19 mouse cellular contexts compared by ENCODE assay signal in the genomic region with DNA sequence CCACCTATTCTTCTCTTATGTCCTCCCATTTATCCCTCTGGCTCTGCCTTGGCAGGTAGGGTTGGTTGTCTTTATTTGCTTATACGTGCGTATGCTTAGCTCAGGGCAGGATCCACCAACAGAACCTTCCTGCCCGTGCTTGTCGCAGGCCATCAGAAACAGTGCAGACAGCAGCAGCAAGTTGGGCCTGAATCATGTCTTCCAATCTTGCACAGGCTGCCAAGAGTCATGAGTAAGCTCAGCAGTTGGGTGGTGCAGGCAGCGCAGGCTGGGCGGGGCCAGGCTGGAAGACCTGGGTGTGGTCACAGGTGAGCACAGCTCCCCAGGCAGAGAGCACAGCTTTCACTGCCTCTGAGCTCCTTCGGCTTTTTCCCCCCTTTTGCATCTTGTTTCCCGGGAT. TPM values are rescaled to one million over a fixed set of nuclear protein-coding genes. Genes with fewer than 3 reads are reported as not detected.
DNase-seq lines count a peak whose midpoint lies in the region; ATAC-seq lines count a peak whose summit lies in the region.
"Had no signal": no experiment of that assay in that cellular context is flagged by ENCODE, and none has a peak within 500 bp of the region (broad histone marks: within the 10 kb centered on the region; RNA-seq: fewer than 3 reads in every experiment).

A gene (plus strand): TSS at position 327 of the 400 bp plus-strand sequence.

- no peak for ATAC-seq in liver, embryonic 12.5 days
- ATAC-seq: forebrain, postnatal 0 days had no signal

- no peak within 1 kb of the TSS for H3K4me3 ChIP-seq in liver, embryonic 12.5 days
- H3K4me3 ChIP-seq: hindbrain, embryonic 15.5 days; liver, embryonic 15.5 days; neural tube, embryonic 15.5 days had no signal

- no peak within 1 kb of the TSS for H3K27ac ChIP-seq in liver, embryonic 12.5 days
- H3K27ac ChIP-seq: hindbrain, embryonic 15.5 days; liver, embryonic 15.5 days; neural tube, embryonic 15.5 days had no signal

- no peak within 1 kb of the TSS for H3K9ac ChIP-seq in liver, embryonic 12.5 days
- H3K9ac ChIP-seq: forebrain, postnatal 0 days; hindbrain, embryonic 15.5 days; liver, embryonic 15.5 days; neural tube, embryonic 15.5 days had no signal

- no peaks in the 10 kb centered on the region for H3K9me3 ChIP-seq in liver, embryonic 12.5 days (replicated peaks)
- H3K9me3 ChIP-seq: hindbrain, embryonic 15.5 days; liver, embryonic 15.5 days; neural tube, embryonic 15.5 days had no signal

- no peaks in the 10 kb centered on the region for H3K36me3 ChIP-seq in liver, embryonic 12.5 days
- H3K36me3 ChIP-seq: hindbrain, embryonic 15.5 days; liver, embryonic 15.5 days; neural tube, embryonic 15.5 days had no signal

- WGBS in liver, embryonic 12.5 days (ENCODE audit: insufficient replicate concordance): 49% methylated on average over 8 of the region's 8 CpGs
- WGBS in large intestine, adult 2 months: 17% methylated on average over 8 of the region's 8 CpGs

- H3K4me1 ChIP-seq in liver, embryonic 12.5 days: no peaks in the 10 kb centered on the region
- H3K4me1 ChIP-seq: hindbrain, embryonic 15.5 days; liver, embryonic 15.5 days; neural tube, embryonic 15.5 days had no signal

- H3K4me2 ChIP-seq in liver, embryonic 12.5 days: no peak within 1 kb of the TSS
- H3K4me2 ChIP-seq: hindbrain, embryonic 15.5 days; liver, embryonic 15.5 days; neural tube, embryonic 15.5 days had no signal

- DNase-seq in liver (peak; percentile 4), ZHBTc4 (ENCODE audit: low read depth, low spot score) (peak; percentile 7)
- DNase-seq in large intestine, adult 2 months (ENCODE audit: low read depth, low spot score): peak; percentile 70
- peak; percentile 18 for DNase-seq in urinary bladder, postnatal 10 days (ENCODE audit: low spot score)
- DNase-seq in cerebellum, adult 11 months: no peak
- no peak for DNase-seq in spleen, postnatal 14 days (ENCODE audit: low spot score in 2 of 2)
- DNase-seq in layer of hippocampus, adult 8-10 months (ENCODE audit: low spot score in 2 of 2): no peak
- DNase-seq: adrenal gland, postnatal 14 days; cerebellum, postnatal 25 days; forebrain, postnatal 0 days; gastrocnemius, postnatal 14 days; right cerebral cortex, postnatal 4 days; thymus, adult 2 months had no signal

- no peaks in the 10 kb centered on the region for H3K27me3 ChIP-seq in liver, embryonic 12.5 days (replicated peaks)
- H3K27me3 ChIP-seq: hindbrain, embryonic 15.5 days; liver, embryonic 15.5 days; neural tube, embryonic 15.5 days had no signal

RNA-seq across cellular contexts. Expression of the gene that starts here (rescaled TPM):
- polyA plus RNA-seq in liver, embryonic 12.5 days (2016; fragmentation: Nextera tagmentation; extraction: Ambion mirVana): not detected in 2 replicates
- 0.86 and 1.4 TPM in 2 replicates for polyA plus RNA-seq in large intestine, adult 2 months (2012; rRNA removed)
- not detected for total RNA-seq in layer of hippocampus, adult 8-10 months (2022)
- total RNA-seq: adrenal gland, postnatal 14 days; forebrain, postnatal 0 days; gastrocnemius, postnatal 14 days; left cerebral cortex, postnatal 10 days had no signal
- polyA plus RNA-seq: heart, embryonic 14.5 days; liver, embryonic 15.5 days had no signal

Comparison
In these comparisons a context has a peak if more than half of its experiments do, and no peak if none do; other contexts are left out.
1. DNase-seq: peak in liver (single experiment), ZHBTc4 (single experiment), large intestine, adult 2 months (single experiment) and urinary bladder, postnatal 10 days (single experiment); none in cerebellum, adult 11 months (single experiment), spleen, postnatal 14 days (0 of 2) and layer of hippocampus, adult 8-10 months (0 of 2).